Mouse (Mus musculus): Measurements from ENCODE around the gene Car2. TPM values are rescaled to one million over a fixed set of nuclear protein-coding genes. Genes with fewer than 3 reads are reported as not detected.

The Car2 gene
- 406 TPM for polyA plus RNA-seq (2014; fragmentation: Illumina TruSeq; extraction: RNeasy Lipid Tissue Mini Kit (QIAGEN cat#74804); ENCODE audit: low read depth, low replicate concordance)

DNA sequence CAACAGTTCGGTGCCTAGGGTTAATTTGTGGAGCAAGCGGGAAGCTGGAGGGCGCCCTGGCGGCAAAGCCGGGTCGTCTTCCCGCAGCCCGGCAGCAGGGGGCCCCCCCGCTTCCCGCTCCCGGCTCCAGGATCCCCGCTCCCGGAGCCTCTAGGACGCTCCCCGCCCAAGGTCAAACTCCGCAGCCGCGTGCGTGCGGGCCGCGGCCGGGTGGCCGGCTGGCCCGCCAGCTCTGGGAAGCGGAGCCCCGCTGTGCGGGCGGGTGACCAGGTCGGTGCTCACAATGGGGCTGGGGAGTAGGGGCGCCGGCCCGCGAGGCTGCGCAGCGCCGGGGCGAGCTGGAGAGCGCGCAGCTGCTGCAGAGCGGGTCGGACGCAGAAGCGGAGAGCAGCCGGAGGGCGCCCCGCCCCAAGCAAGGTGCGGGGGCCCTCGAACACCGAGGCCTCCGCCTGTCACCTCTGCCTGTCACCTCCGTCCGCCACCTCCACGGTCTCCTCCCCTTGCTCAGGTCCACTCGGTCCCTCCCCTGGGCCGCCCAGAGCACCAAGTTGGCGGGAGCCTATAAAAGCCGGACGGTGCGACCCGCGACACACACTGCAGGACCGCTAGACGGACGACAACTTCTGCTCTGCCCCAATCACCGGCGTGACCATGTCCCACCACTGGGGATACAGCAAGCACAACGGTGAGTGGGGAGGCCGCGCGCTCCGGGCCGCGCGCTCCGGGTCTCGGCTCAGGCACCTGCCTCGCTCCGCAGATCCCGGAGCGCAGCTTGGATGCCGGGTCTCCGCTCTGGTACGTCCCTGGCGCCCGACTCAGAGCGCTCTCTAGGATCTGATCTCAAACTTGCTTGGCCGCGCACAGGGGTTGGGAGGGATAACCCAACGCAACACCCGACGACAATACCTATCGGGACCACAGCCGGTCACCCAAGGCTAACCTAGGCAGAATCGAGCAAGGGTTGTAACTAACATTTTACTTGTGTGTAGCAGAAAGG, at the start of gene Car2:
Car2 (plus strand) TSS at position 172 of the 997 bp plus-strand sequence.

GRCm38 (mm10) chr3:14863022-14863711, 22.9 kb upstream of the Car2 start, which contains the start of gene Car3:
Gene Car3 (plus strand): TSS chr3:14863512.

Other genes with a start within 250 kb of the Car2 start
- 9.8 TPM for gene Car13, start 244.5 kb upstream of the Car2 start, polyA plus RNA-seq (2014; fragmentation: Illumina TruSeq; extraction: RNeasy Lipid Tissue Mini Kit (QIAGEN cat#74804); ENCODE audit: low read depth, low replicate concordance)
- not detected for gene Car1, start 77.9 kb upstream of the Car2 start, polyA plus RNA-seq (2014; fragmentation: Illumina TruSeq; extraction: RNeasy Lipid Tissue Mini Kit (QIAGEN cat#74804); ENCODE audit: low read depth, low replicate concordance)
- 63.8 TPM for gene Car3, start 22.8 kb upstream of the Car2 start, polyA plus RNA-seq (2014; fragmentation: Illumina TruSeq; extraction: RNeasy Lipid Tissue Mini Kit (QIAGEN cat#74804); ENCODE audit: low read depth, low replicate concordance)

Measured in kidney, adult 10 weeks (tissue).